ENCODE assay signal across 8 mouse cellular contexts in genomic region chr13:59092858-59093154, GRCm38 (mm10).
DNase-seq lines count a peak whose midpoint lies in the region; ATAC-seq lines count a peak whose summit lies in the region.

No protein-coding gene starts in this region.

- H3K9ac ChIP-seq in kidney, embryonic 15.5 days, result no peak overlapping the region

- H3K4me1 ChIP-seq in kidney, embryonic 15.5 days, result peaks cover 20% of the 10 kb centered on the region

- H3K4me3 ChIP-seq in kidney, embryonic 15.5 days (replicated peaks), result no peak overlapping the region

- no peaks in the 10 kb centered on the region for H3K36me3 ChIP-seq in kidney, embryonic 15.5 days

- DNase-seq in kidney, adult 11 months, result no peak
- peak; percentile 81 to 89 for DNase-seq in left cerebral cortex, postnatal 14 days (ENCODE audit: low spot score in 2 of 2)
- peak; percentile 82 for DNase-seq in retina, postnatal 1 day
- no peak for DNase-seq in adrenal gland, postnatal 36 days

- intact Hi-C loops in left cerebral cortex, postnatal 14 days (cut with DNase I), result no loop called here

- no peak overlapping the region for H3K27ac ChIP-seq in kidney, embryonic 15.5 days

- peak; percentile 63; the same call in 1 of the 2 replicates for ATAC-seq in kidney, embryonic 15.5 days (replicated peaks; ENCODE audit: low FRiP score)
- ATAC-seq in frontal cortex, adult (ENCODE audit: low TSS enrichment), result peak; percentile 41; the same call in 1 of the 2 replicates
- no peak for ATAC-seq in monocyte, adult 5-6 weeks (replicated peaks; ENCODE audit: insufficient number of reproducible peaks, low FRiP score, low TSS enrichment, poor library complexity, severe bottlenecking)
- no peak for ATAC-seq in megakaryocyte progenitor cell, adult 5-6 weeks (replicated peaks; ENCODE audit: poor library complexity)

- H3K9me3 ChIP-seq in kidney, embryonic 15.5 days (replicated peaks), result no peaks in the 10 kb centered on the region

- no peaks in the 10 kb centered on the region for H3K27me3 ChIP-seq in kidney, embryonic 15.5 days

- no peak overlapping the region for H3K4me2 ChIP-seq in kidney, embryonic 15.5 days

- WGBS in kidney, embryonic 15.5 days, result 18% methylated on average over 4 of the region's 4 CpGs

Comparison
In these comparisons a context has a peak if more than half of its experiments do, and no peak if none do; other contexts are left out.
1. ATAC-seq: peak in kidney, embryonic 15.5 days (single experiment) and frontal cortex, adult (single experiment); none in monocyte, adult 5-6 weeks (single experiment) and megakaryocyte progenitor cell, adult 5-6 weeks (single experiment).
2. DNase-seq: peak in left cerebral cortex, postnatal 14 days (2 of 2) and retina, postnatal 1 day (single experiment); none in kidney, adult 11 months (single experiment) and adrenal gland, postnatal 36 days (0 of 2).